Mouse (Mus musculus) cerebellum, postnatal 36 days (tissue): ENCODE data around the gene Ylpm1.

ENCODE experiments used
- DNase-seq, 2 experiments: peaks; one replicate each; pipeline ENCODE4 v3.0.0; 2021 to 2022; ENCODE audit warnings: mixed read lengths in 2 of 2

Ylpm1 gene

GRCm38 (mm10) chr12:85110698-85111592, 114.8 kb downstream of the Ylpm1 start, which contains the start of the genes Prox2 and Dlst:
TSS of gene Prox2 (minus strand) at chr12:85110759.
TSS of gene Dlst (plus strand) at chr12:85110833.
- peak; percentile 93 for DNase-seq

DNA sequence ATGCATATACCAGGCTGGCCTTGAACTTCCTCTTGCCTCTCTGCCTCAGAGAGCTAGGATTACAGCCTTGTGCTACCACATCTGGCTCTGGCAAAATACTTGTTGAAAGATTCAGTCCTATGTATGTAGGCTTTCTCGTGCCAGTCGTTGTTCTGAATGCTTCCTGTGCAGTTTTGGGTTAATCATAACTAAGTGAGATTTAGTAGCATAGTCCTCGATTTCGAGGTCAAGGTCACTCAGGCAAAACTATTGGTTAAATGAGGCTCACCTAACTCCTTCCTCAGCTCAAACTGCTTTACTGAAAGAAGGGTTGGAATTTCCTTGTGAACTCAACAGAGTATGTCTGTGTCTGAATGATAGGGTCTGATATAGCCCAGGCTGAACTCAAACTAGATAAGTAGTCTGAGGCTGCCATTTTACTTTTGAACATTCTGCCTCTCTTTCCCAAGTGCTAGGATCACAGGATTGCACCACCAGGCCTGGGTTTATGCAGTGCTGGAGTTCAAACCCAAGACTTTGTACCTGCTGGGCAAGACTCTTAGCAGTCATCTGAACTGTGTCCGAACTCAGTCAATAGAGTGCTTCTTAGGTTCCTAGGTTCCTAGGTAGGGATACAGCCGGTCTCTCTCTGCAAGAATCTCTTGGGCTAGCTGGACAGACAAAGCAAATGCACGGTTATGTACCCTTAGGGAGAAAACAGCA, 116.6 kb downstream of the Ylpm1 start:
- DNase-seq, result no peak

- DNase-seq, result no peak
Measured at GRCm38 (mm10) chr12:85113337-85113736, 117.2 kb downstream of the Ylpm1 start.

DNA sequence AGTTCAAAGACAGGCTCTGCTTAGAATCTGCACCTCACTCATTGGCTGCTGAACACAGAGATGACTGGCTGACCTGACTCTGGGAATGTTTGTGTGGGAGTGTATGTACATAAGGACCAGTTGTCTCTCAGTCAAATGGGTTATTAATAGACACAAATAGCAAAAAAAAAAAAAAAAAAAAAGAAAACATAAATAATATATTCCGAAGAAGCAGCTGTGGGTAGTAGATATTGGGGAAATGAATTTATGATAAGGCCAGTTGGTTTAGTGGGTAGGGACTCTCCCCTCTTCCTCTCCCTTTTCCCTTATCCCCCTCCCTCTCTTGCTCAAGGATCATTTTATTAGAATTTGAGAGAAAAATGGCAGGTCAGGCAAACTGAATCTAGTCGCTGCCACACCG, 117.8 kb downstream of the Ylpm1 start:
- no peak for DNase-seq

DNA sequence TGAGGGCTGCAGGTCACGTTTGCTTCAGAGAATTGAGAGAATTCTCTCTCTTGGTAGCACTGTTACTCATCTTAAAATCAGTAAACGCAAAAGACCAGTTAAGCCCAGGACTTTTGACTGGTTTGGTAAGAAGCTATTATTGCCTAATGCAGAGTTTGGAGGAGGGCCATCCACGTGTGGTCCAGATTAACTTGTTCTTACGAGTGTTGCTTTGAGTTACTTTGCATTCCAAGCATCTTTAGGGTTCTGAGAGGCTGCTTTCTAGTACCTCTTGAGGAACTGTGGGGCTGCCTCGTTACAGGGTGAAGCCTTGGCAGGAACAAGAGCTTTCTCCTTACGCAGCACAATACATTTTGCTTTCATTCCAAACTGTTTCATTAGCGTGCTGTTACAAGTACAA, 119.6 kb downstream of the Ylpm1 start:
- DNase-seq, result no peak
